Mouse (Mus musculus) MEL (cell line): ENCODE results near the gene Olfr1427.
"Not testable (repeated sequence)": the region's sequence is repeated elsewhere in the genome, so short reads cannot be mapped to it uniquely, and the experiment has no call there.

Experiments used
- CTCF ChIP-seq, 3 experiments: IDR thresholded peaks in 2 of 3; conservative IDR thresholded peaks in 1 of 3; 2 replicates each; pipeline ENCODE4 v1.5.1; 2011 to 2012; ENCODE audit warnings: low read length in 3 of 3, low read depth in 2 of 3, mild to moderate bottlenecking in 2 of 3, improper control_type of control experiment in 1 of 3, inconsistent platforms in 1 of 3, mixed read lengths in 1 of 3, moderate library complexity in 1 of 3; ENCODE audit not compliant: control insufficient read depth in 1 of 3, insufficient read depth in 1 of 3, poor library complexity in 1 of 3, severe bottlenecking in 1 of 3
- GATA1 ChIP-seq: IDR thresholded peaks from 2 replicates; pipeline ENCODE4 v1.6.1; 2011; ENCODE audit warnings: low read depth, low read length, improper control_type of control experiment
- MAFK ChIP-seq: IDR thresholded peaks from 2 replicates; pipeline ENCODE4 v1.6.1; 2011; ENCODE audit warnings: low read depth, mild to moderate bottlenecking, low read length, improper control_type of control experiment, borderline replicate concordance
- MYC ChIP-seq: IDR thresholded peaks from 2 replicates; pipeline ENCODE4 v1.6.1; 2011; ENCODE audit warnings: low read depth, mild to moderate bottlenecking, low read length, improper control_type of control experiment, moderate library complexity
- NELFE ChIP-seq: IDR thresholded peaks from 2 replicates; pipeline ENCODE4 v1.6.1; 2011; ENCODE audit warnings: low read depth, low read length, improper control_type of control experiment
- UBTF ChIP-seq: IDR thresholded peaks from 2 replicates; pipeline ENCODE4 v1.6.1; 2012; ENCODE audit warnings: low read depth, mild to moderate bottlenecking, inconsistent platforms, low read length, improper control_type of control experiment, moderate library complexity, borderline replicate concordance; ENCODE audit not compliant: insufficient read depth

DNA sequence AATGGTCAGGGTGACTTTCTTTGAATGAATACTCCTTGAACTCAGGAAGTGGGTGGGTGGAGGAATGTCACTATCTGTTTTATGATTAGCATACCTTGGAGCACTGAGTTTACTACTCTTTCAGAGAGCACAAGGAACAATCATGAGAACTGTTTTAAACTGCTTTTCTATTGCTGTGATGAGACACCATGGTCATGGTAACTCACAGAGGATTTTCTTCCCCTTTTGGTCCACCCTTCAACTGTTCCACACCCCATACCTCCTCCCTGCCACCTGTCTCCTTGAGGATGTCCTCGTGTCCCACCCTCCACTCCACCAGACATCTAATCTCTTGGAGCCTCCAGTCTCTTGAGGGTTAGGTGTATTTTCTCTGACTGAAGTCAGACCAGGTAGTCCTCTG is 35.3 kb downstream of the Olfr1427 start:
- TF ChIP-seq UBTF; MYC; MAFK; NELFE; CTCF (IDR thresholded peaks at IDR 0.05 in 2 of 3, conservative IDR thresholded peaks at IDR 0.05 in 1 of 3; ENCODE audit: control insufficient read depth in 1 of 3, insufficient read depth in 1 of 3, low read depth in 2 of 3, low read length in 3 of 3, poor library complexity in 1 of 3, severe bottlenecking in 1 of 3); GATA1: not testable (repeated sequence)
